Comparison of ENCODE assay signal across 27 mouse cellular contexts in the genomic region with DNA sequence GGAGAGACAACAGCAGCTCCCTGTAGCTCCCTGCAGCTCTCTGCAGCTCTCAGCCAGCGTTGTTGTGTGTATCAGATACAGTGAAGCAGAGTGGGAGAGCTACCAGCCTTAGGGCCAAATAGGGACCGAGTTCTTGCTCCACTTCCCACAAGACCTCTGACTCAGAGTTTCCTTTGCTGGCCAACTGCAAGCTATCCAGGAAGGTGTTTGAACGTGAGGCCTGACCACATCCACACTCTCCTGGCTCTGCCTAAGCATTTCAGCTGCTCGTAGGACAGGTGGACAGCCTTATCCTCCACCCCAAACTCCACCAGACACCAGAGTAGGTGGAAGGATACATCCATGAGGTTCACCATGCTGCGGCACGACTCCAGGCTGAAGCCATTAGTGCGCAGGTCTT. TPM values are rescaled to one million over a fixed set of nuclear protein-coding genes. Genes with fewer than 3 reads are reported as not detected.
DNase-seq lines count a peak whose midpoint lies in the region; ATAC-seq and TF ChIP-seq lines count a peak whose summit lies in the region.
"Had no signal": no experiment of that assay in that cellular context is flagged by ENCODE, and none has a peak within 500 bp of the region (broad histone marks: within the 10 kb centered on the region; RNA-seq: fewer than 3 reads in every experiment).

No protein-coding gene starts in this region.

- no peaks in the 10 kb centered on the region for H3K79me2 ChIP-seq in C2C12 (ENCODE audit: control insufficient read depth, insufficient read depth)
- H3K79me2 ChIP-seq in myocyte (ENCODE audit: control insufficient read depth, insufficient read depth), result no peaks in the 10 kb centered on the region

- no peak for TF ChIP-seq CTCF in C2C12 (IDR thresholded peaks at IDR 0.05; ENCODE audit: control insufficient read depth, insufficient read depth, insufficient read length)
- TF ChIP-seq CTCF in lung, postnatal 0 days (IDR thresholded peaks at IDR 0.05), result no peak

- H3K9me3 ChIP-seq in limb, embryonic 10.5 days (replicated peaks), result no peaks in the 10 kb centered on the region
- H3K9me3 ChIP-seq in lung, postnatal 0 days (ENCODE audit: low read length), result no peaks in the 10 kb centered on the region
- no peaks in the 10 kb centered on the region for H3K9me3 ChIP-seq in kidney, embryonic 15.5 days (replicated peaks)
- H3K9me3 ChIP-seq: embryonic facial prominence, embryonic 12.5 days; intestine, embryonic 15.5 days; limb, embryonic 15.5 days; midbrain, embryonic 10.5 days had no signal

- no peak for ATAC-seq in lung, postnatal 0 days
- no peak for ATAC-seq in kidney, embryonic 15.5 days (replicated peaks; ENCODE audit: low FRiP score)
- ATAC-seq: forebrain, embryonic 16.5 days; intestine, embryonic 15.5 days had no signal

- no peak overlapping the region for H3K4me3 ChIP-seq in C2C12 (ENCODE audit: insufficient read depth, poor library complexity, severe bottlenecking)
- no peak overlapping the region for H3K4me3 ChIP-seq in limb, embryonic 10.5 days
- no peak overlapping the region for H3K4me3 ChIP-seq in myocyte
- H3K4me3 ChIP-seq in lung, postnatal 0 days (ENCODE audit: low read depth, low read length), result no peak overlapping the region
- H3K4me3 ChIP-seq in kidney, embryonic 15.5 days (replicated peaks), result no peak overlapping the region
- H3K4me3 ChIP-seq: embryonic facial prominence, embryonic 12.5 days; intestine, embryonic 15.5 days; limb, embryonic 15.5 days; midbrain, embryonic 10.5 days had no signal

- no peak for TF ChIP-seq EP300 in lung, postnatal 0 days (IDR thresholded peaks at IDR 0.05)

- H3K4me2 ChIP-seq in myocyte (ENCODE audit: low read depth), result peak overlapping the region; percentile 43
- no peak overlapping the region for H3K4me2 ChIP-seq in lung, postnatal 0 days (replicated peaks; ENCODE audit: low read depth, low read length)
- H3K4me2 ChIP-seq in kidney, embryonic 15.5 days, result no peak overlapping the region
- H3K4me2 ChIP-seq: embryonic facial prominence, embryonic 12.5 days; heart, embryonic 11.5 days; hindbrain, embryonic 14.5 days; intestine, embryonic 15.5 days; limb, embryonic 15.5 days had no signal

- H3K27me3 ChIP-seq in C2C12 (ENCODE audit: control insufficient read depth, insufficient read depth, insufficient read length), result no peaks in the 10 kb centered on the region
- no peaks in the 10 kb centered on the region for H3K27me3 ChIP-seq in limb, embryonic 10.5 days (ENCODE audit: low read depth, poor library complexity, severe bottlenecking)
- no peaks in the 10 kb centered on the region for H3K27me3 ChIP-seq in myocyte (ENCODE audit: control insufficient read depth, insufficient read depth, insufficient read length)
- H3K27me3 ChIP-seq in lung, postnatal 0 days (replicated peaks; ENCODE audit: insufficient read depth, low read length), result no peaks in the 10 kb centered on the region
- no peaks in the 10 kb centered on the region for H3K27me3 ChIP-seq in kidney, embryonic 15.5 days
- H3K27me3 ChIP-seq: embryonic facial prominence, embryonic 12.5 days; intestine, embryonic 15.5 days; limb, embryonic 15.5 days had no signal

- TF ChIP-seq POLR2A in myocyte (IDR thresholded peaks at IDR 0.05; ENCODE audit: insufficient read length, low read depth), result no peak

- WGBS in limb, embryonic 10.5 days, result 87% methylated on average over 7 of the region's 7 CpGs
- 81% methylated on average over 7 of the region's 7 CpGs for WGBS in lung, postnatal 0 days
- WGBS in kidney, embryonic 15.5 days, result 85% methylated on average over 7 of the region's 7 CpGs

- peak overlapping the region; percentile 8; the same call in 1 of the 2 replicates for H3K27ac ChIP-seq in limb, embryonic 10.5 days
- H3K27ac ChIP-seq in lung, postnatal 0 days (ENCODE audit: low read length), result no peak overlapping the region
- H3K27ac ChIP-seq in kidney, embryonic 15.5 days, result no peak overlapping the region
- H3K27ac ChIP-seq: embryonic facial prominence, embryonic 12.5 days; hindbrain, embryonic 14.5 days; intestine, embryonic 15.5 days; limb, embryonic 15.5 days; midbrain, embryonic 10.5 days had no signal

- H3K4me1 ChIP-seq in limb, embryonic 10.5 days, result peaks cover 19% of the 10 kb centered on the region
- no peaks in the 10 kb centered on the region; the same call in none of the 2 replicates for H3K4me1 ChIP-seq in lung, postnatal 0 days (ENCODE audit: insufficient read depth, low read depth, low read length)
- H3K4me1 ChIP-seq in kidney, embryonic 15.5 days, result peaks cover 19% of the 10 kb centered on the region

- H3K9ac ChIP-seq in lung, postnatal 0 days (replicated peaks; ENCODE audit: low read depth), result no peak overlapping the region
- H3K9ac ChIP-seq in kidney, embryonic 15.5 days, result no peak overlapping the region
- H3K9ac ChIP-seq: embryonic facial prominence, embryonic 12.5 days; hindbrain, embryonic 14.5 days; intestine, embryonic 15.5 days; limb, embryonic 15.5 days had no signal

- H3K36me3 ChIP-seq in C2C12 (ENCODE audit: control insufficient read depth, insufficient read depth), result peaks cover 25% of the 10 kb centered on the region
- no peaks in the 10 kb centered on the region for H3K36me3 ChIP-seq in limb, embryonic 10.5 days
- peaks cover 21% of the 10 kb centered on the region for H3K36me3 ChIP-seq in myocyte (ENCODE audit: control insufficient read depth, insufficient read depth)
- H3K36me3 ChIP-seq in lung, postnatal 0 days (ENCODE audit: insufficient read depth, low read length), result peaks cover 26% of the 10 kb centered on the region; the same call in 1 of the 2 replicates
- 0 out of 2 replicates have a peak, but pooled peaks cover 4% of the 10 kb centered on the region for H3K36me3 ChIP-seq in kidney, embryonic 15.5 days
- H3K36me3 ChIP-seq: embryonic facial prominence, embryonic 12.5 days; intestine, embryonic 15.5 days; midbrain, embryonic 10.5 days had no signal

- H3K79me3 ChIP-seq in C2C12 (ENCODE audit: low read depth), result no peaks in the 10 kb centered on the region

- H3ac ChIP-seq in C2C12 (ENCODE audit: control insufficient read depth, insufficient read length, low read depth) (no peak overlapping the region), myocyte (ENCODE audit: control insufficient read depth, insufficient read length) (no peak overlapping the region)

- DNase-seq in NIH3T3 (ENCODE audit: low read depth), result peak; percentile 89
- DNase-seq in limb, embryonic 10.5 days (ENCODE audit: low spot score), result no peak
- no peak for DNase-seq in layer of hippocampus, adult 8-10 months (ENCODE audit: low spot score in 2 of 2)
- no peak for DNase-seq in lung, postnatal 0 days (ENCODE audit: low spot score)
- DNase-seq: cerebellum, adult 9-10 months; gastrocnemius, postnatal 36 days; heart, postnatal 14 days; layer of hippocampus, postnatal 36 days; lung, postnatal 10 days; retina, postnatal 1 day; right cerebral cortex, postnatal 4 days; thymus, postnatal 14 days had no signal

TF ChIP-seq in C2C12, 6 proteins besides CTCF, POLR2A, EP300 and RAD21:
- TF ChIP-seq MAX (IDR thresholded peaks at IDR 0.05) (no peak), MYOD1 (IDR thresholded peaks at IDR 0.05; ENCODE audit: control insufficient read depth, insufficient read length, low read depth) (peak; percentile 43)

TF ChIP-seq in myocyte, 11 proteins besides CTCF, POLR2A, EP300 and RAD21:
- TF ChIP-seq TCF12 (IDR thresholded peaks at IDR 0.05; ENCODE audit: insufficient read depth, poor library complexity, severe bottlenecking) (peak; percentile 23), E2F4 (IDR thresholded peaks at IDR 0.05; ENCODE audit: insufficient read depth) (no peak), TCF3 (IDR thresholded peaks at IDR 0.05; ENCODE audit: insufficient read length, low read depth) (no peak), SRF (IDR thresholded peaks at IDR 0.05; ENCODE audit: control insufficient read depth, insufficient read length, low read depth) (no peak), MYOD1 (IDR thresholded peaks at IDR 0.05; ENCODE audit: control insufficient read depth in 1 of 3, insufficient read length in 2 of 3, low read depth in 2 of 3) (peak in 2 of 3 experiments; percentile 77 to 89), MYOG (IDR thresholded peaks at IDR 0.05; ENCODE audit: control insufficient read depth in 1 of 3, insufficient read depth in 1 of 3, insufficient read length in 2 of 3, low read depth in 2 of 3) (peak in 2 of 3 experiments; percentile 55 to 82)

RNA-seq across cellular contexts. Expression of gene Slc22a20, which starts 6.1 kb away (rescaled TPM):
- not detected for polyA plus RNA-seq in C2C12 (2012; fragmentation: generic; extraction: Trizol)
- not detected in 2 replicates for polyA plus RNA-seq in limb, embryonic 10.5 days (2016; fragmentation: Nextera tagmentation; extraction: Ambion mirVana)
- polyA plus RNA-seq in myocyte (2012; fragmentation: generic; extraction: Trizol), result not detected
- not detected for total RNA-seq in layer of hippocampus, adult 8-10 months (2022)
- polyA plus RNA-seq in lung, postnatal 0 days (2015; fragmentation: Nextera tagmentation; extraction: Ambion mirVana), result not detected in 2 replicates
- not detected in 2 replicates for polyA plus RNA-seq in kidney, embryonic 15.5 days (2015; fragmentation: Nextera tagmentation; extraction: Ambion mirVana)
- total RNA-seq: gastrocnemius, postnatal 36 days; heart, postnatal 14 days; layer of hippocampus, postnatal 36 days; left cerebral cortex, postnatal 25 days; MEL; midbrain, postnatal 0 days had no signal
- polyA plus RNA-seq: embryonic facial prominence, embryonic 12.5 days; forebrain, embryonic 16.5 days; heart, embryonic 11.5 days; hindbrain, embryonic 14.5 days; intestine, embryonic 15.5 days; kidney, embryonic 14.5 days; large intestine, adult 2 months; limb, embryonic 15.5 days; midbrain, embryonic 10.5 days; midbrain, postnatal 0 days had no signal

RNA-seq across cellular contexts. Expression of gene Capn1, which starts 23.7 kb away (rescaled TPM):
- 36.9 TPM for polyA plus RNA-seq in C2C12 (2012; fragmentation: generic; extraction: Trizol)
- polyA plus RNA-seq in limb, embryonic 10.5 days (2016; fragmentation: Nextera tagmentation; extraction: Ambion mirVana), result 2.0 and 2.4 TPM in 2 replicates
- polyA plus RNA-seq in myocyte (2012; fragmentation: generic; extraction: Trizol), result 110 TPM
- total RNA-seq in layer of hippocampus, adult 8-10 months (2022), result 10 to 100 TPM; 23.7 to 27.7 (median 25.1) TPM
- polyA plus RNA-seq in lung, postnatal 0 days (2015; fragmentation: Nextera tagmentation; extraction: Ambion mirVana), result 11.9 and 14.3 TPM in 2 replicates
- 8.4 and 11.1 TPM in 2 replicates for polyA plus RNA-seq in kidney, embryonic 15.5 days (2015; fragmentation: Nextera tagmentation; extraction: Ambion mirVana)

RNA-seq across cellular contexts. Expression of gene Pola2, which starts 28.0 kb away (rescaled TPM):
- polyA plus RNA-seq in C2C12 (2012; fragmentation: generic; extraction: Trizol) (45.1 TPM), myocyte (2012; fragmentation: generic; extraction: Trizol) (11.9 TPM)
- polyA plus RNA-seq in limb, embryonic 10.5 days (2016; fragmentation: Nextera tagmentation; extraction: Ambion mirVana), result 125 and 130 TPM in 2 replicates
- total RNA-seq in layer of hippocampus, adult 8-10 months (2022), result 1 to 10 TPM; 4.4 to 8.2 (median 7.1) TPM
- polyA plus RNA-seq in lung, postnatal 0 days (2015; fragmentation: Nextera tagmentation; extraction: Ambion mirVana), result 16.6 and 20.7 TPM in 2 replicates
- polyA plus RNA-seq in kidney, embryonic 15.5 days (2015; fragmentation: Nextera tagmentation; extraction: Ambion mirVana), result 75.3 and 83.2 TPM in 2 replicates

RNA-seq across cellular contexts. Expression of gene Syvn1, which starts 54.4 kb away (rescaled TPM):
- polyA plus RNA-seq in C2C12 (2012; fragmentation: generic; extraction: Trizol) (18.7 TPM), myocyte (2012; fragmentation: generic; extraction: Trizol) (24.3 TPM)
- 36.9 and 38.6 TPM in 2 replicates for polyA plus RNA-seq in limb, embryonic 10.5 days (2016; fragmentation: Nextera tagmentation; extraction: Ambion mirVana)
- 10 to 100 TPM; 40.4 to 48.8 (median 43.7) TPM for total RNA-seq in layer of hippocampus, adult 8-10 months (2022)
- 16.3 and 18.7 TPM in 2 replicates for polyA plus RNA-seq in lung, postnatal 0 days (2015; fragmentation: Nextera tagmentation; extraction: Ambion mirVana)
- 35.6 and 38.5 TPM in 2 replicates for polyA plus RNA-seq in kidney, embryonic 15.5 days (2015; fragmentation: Nextera tagmentation; extraction: Ambion mirVana)
